Mouse (Mus musculus) kidney, postnatal 4 days (tissue): ENCODE measurements around the gene Lysmd4.

Experiments used
- DNase-seq, 2 experiments: peaks; one replicate each; pipeline ENCODE4 v3.0.0; 2021; ENCODE audit warnings: mixed read lengths in 2 of 2

The Lysmd4 gene

DNA sequence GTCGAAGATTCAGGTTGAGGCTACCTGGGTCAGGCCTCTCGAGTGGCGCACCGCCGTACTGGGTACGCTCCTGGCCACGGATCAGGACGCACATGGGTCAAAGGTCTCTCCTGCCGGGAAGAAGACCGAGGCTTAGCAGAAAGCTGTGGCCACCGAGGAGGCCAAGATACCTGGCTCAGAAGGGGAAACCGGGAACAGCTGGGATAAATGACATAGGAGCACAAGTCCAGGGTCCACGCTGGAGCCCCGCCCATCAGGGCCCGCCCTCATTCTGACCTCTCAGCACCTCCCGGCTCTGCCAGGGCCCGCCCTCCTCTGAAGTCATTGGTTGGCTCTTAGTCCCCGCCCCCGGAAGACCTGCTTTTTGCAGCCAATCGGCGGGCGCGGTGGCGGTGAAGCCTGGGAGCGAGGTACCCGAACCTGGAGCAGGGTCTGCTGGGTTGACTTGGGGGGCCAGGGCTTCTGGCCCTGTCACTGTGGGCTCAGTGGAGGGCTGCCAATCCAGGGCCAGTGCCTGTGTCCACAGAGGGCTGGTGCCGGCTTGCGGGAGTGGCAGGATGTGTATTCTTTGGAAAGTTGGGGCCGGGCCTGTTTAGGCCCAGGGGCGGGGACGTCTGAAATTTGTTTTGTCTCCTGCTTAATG is at the start of gene Lysmd4:
TSS of gene Lysmd4 (plus strand) at position 325 of the 643 bp plus-strand sequence.
- DNase-seq: peak; percentile 98 to 99

DNA sequence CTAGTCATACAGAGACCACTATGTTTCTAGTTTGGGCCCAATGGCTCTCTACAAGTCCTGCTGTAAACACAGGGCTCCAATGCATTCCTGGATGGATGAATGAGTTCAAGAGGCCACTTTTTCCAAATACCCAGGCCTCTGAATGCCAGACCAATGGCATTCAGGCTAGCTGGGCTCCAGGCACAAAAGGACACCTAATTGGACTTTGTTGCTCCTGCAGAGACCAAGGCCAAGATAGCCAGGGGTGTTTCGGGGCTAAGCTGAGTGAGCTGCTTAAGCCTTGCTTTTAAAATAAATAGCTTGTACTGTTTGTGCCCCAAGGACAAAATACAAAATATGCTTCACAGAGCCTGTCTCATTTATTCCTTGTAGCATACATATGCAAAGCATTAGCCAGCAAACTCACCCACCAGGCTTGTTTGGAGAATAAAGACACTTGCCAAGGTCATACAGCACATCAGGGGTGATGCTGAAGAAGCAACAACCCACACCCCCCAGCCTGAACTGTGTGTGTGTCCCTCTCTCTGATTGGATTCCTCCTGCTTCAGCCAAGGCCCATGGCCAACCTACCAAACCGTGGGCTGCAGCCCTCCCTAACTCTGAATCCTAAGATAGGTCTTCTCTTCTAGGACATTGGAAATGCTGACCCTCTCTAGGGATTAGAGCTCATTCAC is 48.7 kb upstream of the Lysmd4 start:
- no peak for DNase-seq

DNA sequence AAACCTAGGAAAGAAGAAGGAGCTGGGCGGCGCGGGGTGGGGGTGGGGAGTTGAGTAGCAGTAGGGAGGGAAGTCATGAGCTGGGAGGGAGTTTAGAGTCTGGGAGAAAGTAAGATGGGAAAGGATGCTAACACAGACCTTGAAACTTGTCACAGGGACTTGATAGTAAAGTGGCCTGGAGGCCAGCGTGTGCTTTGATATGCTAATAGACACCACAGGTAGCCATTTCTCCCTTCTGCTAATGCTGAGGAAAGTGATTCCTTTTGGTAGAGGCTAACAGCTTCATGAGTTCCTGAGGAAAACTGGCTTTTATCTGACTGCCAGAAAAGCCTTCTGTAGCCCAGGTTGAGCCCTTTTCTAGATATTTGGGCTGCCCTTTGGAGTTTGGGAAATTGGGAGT is 38.6 kb upstream of the Lysmd4 start:
- DNase-seq: no peak

DNA sequence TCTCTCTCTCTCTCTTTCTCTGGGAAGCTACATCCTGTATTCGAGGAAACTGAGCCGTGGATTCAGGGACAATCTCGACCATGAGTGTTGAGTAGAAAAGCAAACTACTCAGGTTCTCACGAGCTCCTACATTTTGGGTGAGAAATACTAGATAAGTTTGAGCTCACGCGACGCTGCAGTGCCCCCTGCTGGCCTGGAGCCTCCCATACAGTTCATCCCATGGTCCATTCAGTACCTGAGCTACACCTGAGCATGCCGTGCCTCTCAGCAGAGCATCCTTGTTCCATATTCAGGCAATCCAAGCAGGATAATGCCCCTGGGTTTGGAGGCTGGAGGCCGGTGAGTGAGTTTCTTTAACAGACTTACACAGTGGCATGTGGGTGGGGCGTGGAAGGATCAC is 22.9 kb upstream of the Lysmd4 start:
- DNase-seq: peak; percentile 82 to 84

DNA sequence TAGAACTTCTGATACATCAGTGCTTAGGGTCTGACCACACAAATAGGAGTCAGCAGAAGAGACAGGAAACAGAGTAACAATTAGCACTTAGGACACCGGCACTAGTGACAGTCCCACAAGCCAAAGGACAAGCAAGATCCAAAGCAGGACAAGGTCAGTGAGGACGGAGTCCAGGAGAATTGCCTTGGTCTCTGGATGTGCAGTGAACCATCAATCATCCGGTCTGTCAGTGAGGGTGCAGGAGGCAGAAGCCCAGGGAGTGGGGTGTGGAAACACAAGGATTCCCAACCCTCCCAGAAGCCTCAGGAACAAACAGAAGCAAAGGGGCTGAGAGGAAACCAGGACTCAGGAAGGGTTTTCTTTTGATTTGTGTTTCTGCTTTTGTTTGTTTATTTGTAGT is 18.7 kb upstream of the Lysmd4 start:
- DNase-seq: no peak

DNA sequence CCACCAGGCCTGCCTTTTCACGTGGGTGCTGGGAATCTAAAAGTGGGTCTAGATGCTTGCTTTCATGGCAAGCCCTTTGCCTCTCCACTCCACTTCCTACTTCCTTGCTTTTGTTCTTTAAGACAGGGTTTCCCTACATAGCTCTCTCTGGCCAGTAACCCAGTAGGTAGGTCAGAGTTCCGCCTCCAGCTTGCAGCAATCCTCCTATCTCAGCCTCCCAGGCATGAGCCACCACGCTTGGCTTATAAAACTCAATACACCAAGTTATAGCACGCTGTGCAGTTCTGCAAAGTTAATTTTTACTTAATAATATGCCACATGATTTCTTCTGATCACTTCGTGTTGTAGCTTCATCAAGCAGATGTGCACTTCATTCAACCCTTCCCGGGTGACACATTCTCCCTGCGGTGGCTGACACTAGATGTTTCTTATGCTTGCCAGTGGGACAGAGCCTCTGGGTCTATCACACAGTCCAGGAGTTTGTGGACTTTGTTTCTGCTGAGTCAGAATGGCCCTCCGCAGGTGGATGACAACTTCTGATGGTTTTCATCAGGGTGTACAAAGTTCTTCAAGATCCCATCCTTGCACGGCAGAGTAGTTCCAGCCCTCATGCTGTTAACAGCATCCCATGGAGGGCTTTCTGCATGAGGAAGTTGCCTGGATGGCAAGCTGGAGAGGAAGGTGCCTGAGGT is 16.5 kb upstream of the Lysmd4 start:
- peak in 1 of 2 experiments; percentile 15 for DNase-seq

DNA sequence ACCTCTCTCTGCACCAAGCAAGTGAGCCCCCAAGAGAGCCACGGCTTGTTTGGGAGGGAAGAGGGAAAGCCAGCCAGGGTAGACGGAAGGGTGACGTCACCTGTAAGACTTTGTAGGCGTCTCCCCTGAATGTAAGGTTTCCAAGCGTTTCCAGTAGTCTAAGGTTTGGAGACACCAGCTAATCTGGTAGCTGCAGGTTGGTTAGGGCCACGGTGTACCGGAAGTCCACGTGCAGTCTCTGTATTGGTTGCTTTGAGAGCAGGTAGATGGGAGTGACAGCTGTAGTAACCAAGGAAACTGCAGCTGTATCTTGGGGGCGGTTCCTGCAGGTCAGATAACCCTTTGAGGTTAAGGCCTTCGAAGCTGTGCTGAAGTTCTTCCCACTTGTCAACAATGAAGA is 15.8 kb upstream of the Lysmd4 start:
- DNase-seq: peak in 1 of 2 experiments; percentile 27

DNA sequence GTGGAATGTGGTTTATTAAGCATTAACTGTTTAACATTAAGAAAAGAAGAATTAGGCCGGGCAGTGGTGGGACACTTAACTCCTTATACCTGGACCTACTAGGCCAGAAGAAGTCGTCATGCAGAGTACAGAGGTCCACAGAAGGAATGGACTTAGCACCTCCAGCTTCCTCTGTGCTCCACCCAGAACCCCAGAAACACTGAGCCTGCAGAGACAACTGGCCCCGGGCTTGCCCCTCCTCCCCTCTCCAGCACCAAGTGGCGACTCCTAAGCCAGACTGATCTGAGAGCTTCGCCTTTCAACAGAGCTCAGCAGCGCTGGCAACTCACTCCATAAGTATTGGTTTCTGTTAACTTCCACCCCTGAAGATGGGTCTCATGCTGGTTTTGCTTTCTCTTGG is 14.6 kb upstream of the Lysmd4 start:
- peak in 1 of 2 experiments; percentile 44 for DNase-seq

DNA sequence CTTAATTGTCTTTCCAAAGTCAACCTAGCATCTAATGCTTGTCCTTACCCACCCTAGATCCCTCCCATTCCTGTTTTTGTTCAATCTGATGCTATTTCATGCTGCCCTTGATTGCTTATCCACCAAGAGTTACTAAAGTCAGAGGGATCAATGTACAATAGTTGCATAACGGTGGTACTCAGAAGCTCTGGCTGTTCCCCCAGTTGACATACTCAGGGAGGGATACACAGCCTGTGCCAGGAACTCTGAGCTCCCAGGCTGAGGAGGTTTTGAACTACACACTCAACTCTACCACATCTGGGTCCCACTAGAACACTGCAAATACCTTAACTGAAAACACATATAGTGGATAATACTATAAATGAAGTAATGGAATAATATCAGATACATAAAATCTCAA is 14.0 kb upstream of the Lysmd4 start:
- no peak for DNase-seq

DNA sequence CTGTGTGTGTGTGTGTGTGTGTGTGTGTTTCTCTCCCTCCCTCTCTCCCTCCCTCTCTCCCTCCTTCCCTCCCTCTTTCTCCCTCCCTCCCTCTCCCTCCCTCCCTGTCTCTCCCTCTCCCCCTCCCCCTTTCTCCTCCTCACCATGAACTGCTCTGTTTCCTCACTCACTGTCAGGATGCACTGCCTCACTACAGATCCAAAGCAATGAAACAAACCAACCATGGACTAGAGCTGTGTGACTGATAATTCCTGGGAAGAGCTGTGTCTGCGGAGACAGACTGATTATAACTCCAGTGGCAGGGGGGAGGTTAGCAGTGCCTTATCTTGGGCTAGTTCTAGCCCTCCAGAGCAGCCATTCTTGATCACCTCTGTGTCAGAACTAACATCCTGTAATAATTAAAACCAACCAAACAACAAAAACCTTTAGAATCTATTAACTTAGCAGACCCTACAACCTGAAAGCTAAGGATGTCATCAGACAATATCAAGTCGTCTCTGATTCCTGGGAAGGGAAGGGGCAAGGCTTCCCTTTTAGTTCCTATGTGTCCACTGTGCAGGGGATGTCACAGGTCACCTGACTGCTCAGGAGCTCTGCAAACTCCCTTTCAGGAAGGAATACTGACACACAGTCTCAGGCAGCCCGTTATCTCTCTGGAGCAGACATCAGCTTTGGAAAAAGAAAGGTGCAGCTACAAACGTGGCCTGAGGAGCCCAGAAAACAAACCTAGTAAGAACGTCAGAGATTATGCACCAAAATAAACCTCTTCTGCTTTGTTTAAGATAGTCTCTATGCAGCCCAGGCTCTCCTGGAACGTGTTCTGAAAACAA is 12.1 kb upstream of the Lysmd4 start:
- DNase-seq: no peak

DNA sequence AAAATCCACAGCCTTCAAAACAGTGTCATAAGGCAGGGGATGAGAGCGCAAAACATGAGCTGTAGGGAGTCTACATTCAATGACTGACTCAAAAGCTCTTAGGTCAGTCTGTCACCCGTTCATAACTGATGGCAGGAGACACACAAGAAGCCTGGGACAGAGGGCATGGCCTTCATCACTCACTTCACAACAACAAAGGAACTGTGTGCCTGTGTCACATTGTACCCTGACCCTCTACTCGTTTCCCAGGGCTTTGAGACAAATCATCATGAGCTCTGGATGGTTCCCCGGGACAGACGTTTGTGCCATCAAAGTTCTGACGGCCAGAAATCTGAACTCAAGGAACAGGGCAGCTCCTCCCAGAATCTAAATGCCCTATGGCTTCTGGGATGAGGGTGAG is 11.0 kb upstream of the Lysmd4 start:
- no peak for DNase-seq

DNA sequence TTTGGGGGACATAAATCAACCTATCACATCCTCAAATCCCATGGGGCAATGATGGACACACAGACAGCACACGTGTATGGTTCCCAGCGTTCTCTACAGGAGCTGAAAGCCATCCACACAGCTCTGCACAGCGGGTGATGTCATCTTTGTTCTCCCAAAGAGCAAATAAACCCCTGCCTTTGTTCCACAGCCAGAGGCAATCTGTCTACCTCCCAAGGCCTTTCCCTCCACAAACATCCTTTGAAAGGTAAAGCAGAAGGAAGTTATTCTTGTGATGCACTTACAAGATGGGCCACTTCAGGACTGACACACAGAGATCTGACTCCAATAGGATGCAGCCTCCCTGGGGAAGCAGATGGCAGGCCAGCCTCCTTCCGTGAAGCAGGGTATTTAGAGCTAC is 10.4 kb upstream of the Lysmd4 start:
- DNase-seq: no peak

DNA sequence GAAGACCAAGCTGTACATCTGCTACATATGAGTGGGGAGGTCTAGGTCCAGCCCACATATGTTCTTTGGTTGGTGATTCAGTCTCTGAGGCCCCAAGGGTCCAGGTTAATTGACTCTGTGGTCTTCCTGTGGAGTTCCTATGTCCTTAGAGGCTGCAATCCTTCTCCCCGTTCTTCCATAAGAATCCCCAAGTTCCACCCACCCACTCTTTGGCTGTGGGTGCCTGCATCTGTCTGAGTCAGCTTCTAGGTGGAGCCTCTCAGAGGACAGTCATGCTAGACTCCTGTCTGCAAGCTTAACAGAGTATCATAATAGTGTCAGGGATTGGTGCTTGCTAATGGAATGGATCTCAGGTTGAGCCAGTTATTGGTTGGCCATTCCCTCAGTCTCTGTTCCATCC is 8.8 kb upstream of the Lysmd4 start:
- no peak for DNase-seq

DNA sequence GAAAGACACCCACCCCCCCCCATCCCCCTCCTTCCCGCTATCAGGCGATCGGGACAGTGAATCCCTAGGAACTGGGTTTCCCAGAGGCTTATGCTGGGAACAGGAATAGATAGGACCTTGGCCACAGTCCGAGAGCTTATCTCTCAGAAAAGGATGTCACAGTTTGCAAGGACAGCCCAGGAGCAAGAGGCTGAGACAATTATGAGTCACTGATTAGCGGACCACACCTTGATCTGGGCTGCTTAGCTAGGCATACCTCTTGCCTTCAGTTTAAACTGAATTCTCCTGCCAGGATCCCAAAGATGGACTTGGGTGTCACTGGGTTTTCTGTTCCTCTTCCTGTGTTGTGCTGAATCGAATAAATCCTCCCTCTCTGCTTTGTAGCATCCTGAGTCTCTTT is 6.0 kb upstream of the Lysmd4 start:
- DNase-seq: no peak

DNA sequence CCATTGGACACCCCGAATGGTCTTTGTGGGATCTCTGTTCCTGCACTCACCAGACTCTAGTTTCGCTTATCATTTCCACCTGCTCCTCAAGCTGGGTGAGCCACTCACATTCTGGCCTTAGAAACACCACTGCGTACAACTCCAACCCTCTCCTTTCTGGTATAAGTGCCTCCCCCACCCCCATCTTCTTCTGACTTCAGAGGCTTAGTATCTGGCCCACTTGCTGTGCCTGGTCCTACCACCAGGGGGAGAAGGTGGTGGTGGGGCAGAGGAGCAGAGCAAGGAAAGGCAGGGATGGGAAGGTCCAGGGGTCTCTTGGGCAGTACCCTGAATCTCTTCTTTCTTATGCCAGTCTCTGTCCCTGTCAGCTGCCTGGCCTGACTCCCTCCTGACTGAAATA is 5.3 kb upstream of the Lysmd4 start:
- peak; percentile 83 to 84 for DNase-seq

DNA sequence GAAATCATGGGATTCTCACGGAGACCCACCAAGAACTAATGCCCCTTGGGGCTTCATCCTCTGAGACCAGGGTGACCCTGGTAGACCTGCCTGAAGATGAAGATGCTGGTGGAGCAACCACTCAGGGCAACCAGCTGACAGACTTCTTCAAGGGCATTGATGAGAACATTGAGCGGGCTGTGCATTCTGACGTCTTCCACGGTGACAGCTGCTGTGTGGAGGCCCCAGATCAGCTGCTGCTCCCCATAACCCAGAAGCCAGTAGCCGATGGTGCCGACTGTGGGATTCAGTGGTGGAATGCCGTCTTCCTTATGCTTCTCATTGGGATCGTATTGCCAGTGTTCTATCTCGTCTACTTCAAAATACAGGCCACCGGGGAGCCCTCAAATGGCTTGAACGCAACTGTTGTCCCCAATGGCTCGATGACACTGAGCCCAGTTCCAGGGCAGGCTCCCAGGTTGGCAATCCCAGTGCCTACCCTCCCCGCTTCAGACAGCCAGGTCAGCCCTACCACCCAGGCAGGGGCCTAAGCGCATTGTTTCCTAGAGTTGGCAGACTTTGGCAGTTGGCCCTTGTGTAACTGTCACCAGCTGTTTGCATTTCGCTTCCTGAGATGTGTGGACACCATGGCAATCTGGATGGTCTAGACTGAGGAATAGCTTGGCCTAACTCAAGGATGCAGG is 3.7 kb downstream of the Lysmd4 start:
- DNase-seq: no peak

DNA sequence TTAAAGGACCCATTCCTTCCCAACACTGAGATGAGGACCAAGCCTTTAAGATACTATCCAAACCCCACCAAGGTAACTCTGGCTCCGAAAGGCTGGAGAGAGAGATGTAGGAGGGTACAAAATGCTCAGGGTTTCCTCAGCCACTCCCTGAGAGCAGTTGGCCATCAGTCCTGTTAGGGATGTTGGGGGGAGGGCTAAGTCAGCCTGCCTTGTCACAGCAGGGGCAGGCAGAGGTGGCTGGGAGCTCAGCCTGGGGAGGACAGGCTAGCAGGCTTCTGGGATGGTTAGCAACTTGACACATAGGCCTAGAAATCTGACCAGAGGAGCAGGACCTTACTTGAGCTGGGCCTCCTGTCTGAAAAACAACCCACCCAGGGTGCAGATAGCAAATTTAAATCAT is 5.2 kb downstream of the Lysmd4 start:
- DNase-seq: no peak

DNA sequence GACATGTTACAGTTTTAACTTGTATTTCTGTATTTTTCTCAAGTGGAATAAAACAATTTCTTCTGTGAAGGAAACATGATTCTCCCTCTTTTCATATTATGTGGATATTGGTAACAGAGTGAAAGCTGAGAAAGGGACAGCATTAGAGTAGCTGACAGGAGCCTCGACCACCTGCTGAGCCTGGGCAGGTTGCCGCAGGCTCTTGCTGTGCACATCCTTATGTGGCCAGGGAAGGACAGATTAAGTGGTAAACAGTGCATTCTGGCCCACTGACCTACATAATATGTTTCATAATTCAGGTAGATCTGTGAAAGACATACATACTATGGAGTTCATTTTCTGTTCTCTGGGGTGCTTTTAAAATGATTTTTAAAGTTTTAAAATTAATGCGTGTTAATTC is 6.0 kb downstream of the Lysmd4 start:
- DNase-seq: no peak

DNA sequence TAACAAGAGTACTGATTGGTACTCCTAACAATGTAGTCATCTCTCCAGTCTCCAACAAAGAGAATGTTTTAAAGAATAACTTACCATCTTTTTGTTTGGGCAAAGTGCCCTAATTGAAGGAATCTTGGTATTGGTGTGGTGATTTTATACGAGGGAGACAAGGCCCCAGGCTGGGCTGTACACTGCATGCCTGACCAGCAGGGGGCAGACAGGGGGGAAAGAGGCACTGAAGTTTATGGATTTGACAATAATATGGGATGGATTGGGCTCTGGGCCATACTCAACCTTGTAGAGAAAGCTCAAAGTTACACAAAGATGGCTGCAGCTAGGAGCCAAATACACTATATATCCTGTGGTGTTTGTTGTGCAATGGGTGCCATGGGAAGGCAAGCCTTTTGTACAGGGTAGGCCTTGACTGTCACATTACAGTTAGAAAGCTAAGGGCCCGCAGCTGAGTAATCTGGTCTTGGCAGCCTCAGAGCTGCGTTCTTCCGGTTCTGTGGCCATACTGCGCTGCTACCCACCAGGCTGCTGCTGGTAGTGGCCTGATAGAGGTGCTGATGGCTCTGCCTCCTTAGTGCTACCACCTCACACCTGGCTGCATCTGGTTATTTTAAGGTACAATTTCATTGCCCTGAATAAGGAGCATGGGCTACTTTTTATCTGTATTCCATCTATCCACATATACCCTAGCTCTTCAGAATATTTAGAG is 6.7 kb downstream of the Lysmd4 start:
- DNase-seq: peak; percentile 68 to 69

DNA sequence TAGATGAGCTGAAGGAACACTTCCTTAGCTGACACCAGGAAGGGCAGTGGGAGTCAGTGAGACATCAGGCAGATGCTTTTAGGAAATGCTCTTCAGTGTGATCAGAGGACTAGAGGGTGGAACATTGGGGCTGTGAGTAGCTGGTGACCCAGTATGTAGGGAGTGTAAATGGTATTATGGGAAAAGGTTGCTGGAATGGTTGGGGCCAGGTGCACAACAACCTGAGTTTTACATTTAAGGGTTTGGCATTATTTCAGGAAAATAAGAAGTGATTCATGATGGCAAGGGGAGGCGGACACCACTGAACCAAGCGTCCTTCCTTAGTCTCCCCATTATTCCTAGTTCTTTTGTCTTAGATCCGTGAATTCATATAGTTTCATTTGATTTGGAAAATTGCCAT is 7.4 kb downstream of the Lysmd4 start:
- DNase-seq: no peak

DNA sequence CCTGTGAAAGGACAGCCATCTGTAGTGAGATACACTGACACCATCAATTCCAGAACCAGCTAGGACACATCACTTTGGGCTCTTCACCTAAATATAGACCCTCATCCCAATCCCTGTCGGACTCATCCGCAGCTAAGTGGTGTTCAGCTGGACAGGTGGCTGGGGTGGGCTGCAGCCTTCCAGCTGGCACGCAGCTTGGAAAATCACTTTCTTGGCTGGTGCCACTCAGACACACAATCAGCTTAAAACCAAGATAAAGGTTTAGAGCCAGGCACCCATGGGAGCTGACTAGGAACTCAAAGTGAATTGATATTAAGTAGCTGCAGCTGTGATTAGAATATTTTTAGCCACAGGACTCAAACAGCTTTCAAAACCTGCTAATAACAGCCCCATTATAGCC is 7.9 kb downstream of the Lysmd4 start:
- DNase-seq: no peak

DNA sequence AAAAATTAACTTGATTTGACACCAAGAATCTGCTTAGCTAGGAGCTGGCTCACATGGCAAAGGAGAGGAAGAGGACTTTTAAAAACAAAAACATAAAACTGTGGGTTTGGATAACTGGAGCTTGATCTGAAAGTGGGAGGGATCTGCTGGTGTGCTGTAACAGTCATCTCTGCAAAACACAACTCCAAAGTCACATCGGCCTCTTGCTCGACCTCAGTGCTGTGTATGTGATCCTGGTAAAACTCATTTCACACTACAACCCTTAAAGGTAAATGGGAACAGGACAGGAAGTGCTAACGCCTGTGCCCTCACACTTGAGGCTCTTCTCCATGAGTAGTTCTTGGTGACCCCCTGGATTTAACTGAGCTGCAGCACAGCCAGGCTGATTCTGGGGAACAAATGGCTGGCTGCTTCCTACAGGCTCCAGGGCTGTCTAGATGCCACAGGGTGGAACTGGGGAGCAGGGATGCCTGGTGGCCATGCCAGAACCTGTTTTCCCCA is 8.3 kb downstream of the Lysmd4 start:
- no peak for DNase-seq
